Mouse (Mus musculus) liver, adult 2 months (tissue): ENCODE measurements at regions not wholly inside any gene's neighbourhood (a gene's known extent, or its start where the extent isn't known, plus 50 kb on each side); places are given as distances from the start of the nearest gene placed in this dataset.

Source experiments
- CTCF ChIP-seq: fragments of 200-500 bp; IDR thresholded peaks from 2 replicates; pipeline ENCODE4 v1.5.1; 2011; ENCODE audit warnings: low read depth, low read length, control low read depth
- POLR2A ChIP-seq: fragments of 200-500 bp; IDR thresholded peaks from 2 replicates; pipeline ENCODE4 v1.6.1; 2011; ENCODE audit warnings: low read length, control low read depth; ENCODE audit not compliant: insufficient read depth; ENCODE audit errors: extremely low read depth

DNA sequence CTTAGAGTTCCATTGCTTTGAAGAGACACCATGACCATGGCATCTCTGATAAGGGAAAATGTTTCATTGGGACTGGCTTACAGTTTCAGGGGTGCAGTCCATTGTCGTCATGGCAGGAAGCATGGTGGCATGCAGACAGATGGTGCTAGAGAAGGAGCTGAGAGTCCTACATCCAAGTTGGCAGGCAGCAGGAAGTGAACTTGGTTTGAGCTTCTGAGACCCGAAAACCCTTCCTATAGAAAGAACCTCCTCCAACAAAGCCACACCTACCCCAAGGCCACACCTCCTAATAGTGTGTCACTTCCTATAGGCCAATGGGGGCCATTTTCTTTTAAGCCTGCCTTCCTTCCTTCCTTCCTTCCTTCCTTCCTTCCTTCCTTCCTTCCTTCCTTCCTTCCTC, 107.1 kb upstream of the Serp2 start:
- no peak for TF ChIP-seq CTCF
- no peak for TF ChIP-seq POLR2A
